Mouse (Mus musculus) spleen, adult 2 months (tissue): Measurements from ENCODE around the gene Clcn1.

Source experiments
- CTCF ChIP-seq: fragments of 200-500 bp; IDR thresholded peaks from 2 replicates; pipeline ENCODE4 v1.5.1; 2011; ENCODE audit warnings: mild to moderate bottlenecking, inconsistent platforms; ENCODE audit not compliant: insufficient read depth, insufficient read length, insufficient replicate concordance; ENCODE audit errors: extremely low read depth
- POLR2A ChIP-seq: fragments of 200-500 bp; IDR thresholded peaks from 2 replicates; pipeline ENCODE4 v1.6.1; 2011; ENCODE audit warnings: low read depth, low read length, inconsistent platforms

- no peak for TF ChIP-seq POLR2A
- TF ChIP-seq CTCF: no peak
These were observed 62.0 kb downstream of the Clcn1 start for GRCm38 (mm10) chr6:42348281-42349005.
